Mouse (Mus musculus): ENCODE results near the gene Prcc. TPM values are rescaled to one million over a fixed set of nuclear protein-coding genes. Genes with fewer than 3 reads are reported as not detected.

Gene Prcc
- 17.1 and 18.7 TPM in 2 replicates for polyA plus RNA-seq (2015; fragmentation: Nextera tagmentation; extraction: Ambion mirVana)

- Histone ChIP-seq H3K9me3 (no peaks in the 10 kb centered on the region), H3K36me3 (peaks cover 13% of the 10 kb centered on the region), H3K4me2 (replicated peaks) (peak within 1 kb of the TSS; percentile 96), H3K27me3 (no peaks in the 10 kb centered on the region), H3K9ac (peak within 1 kb of the TSS; percentile 97), H3K27ac (peak within 1 kb of the TSS; percentile 90), H3K4me3 (peak within 1 kb of the TSS; percentile 100), H3K4me1 (peaks cover 18% of the 10 kb centered on the region)
- ATAC-seq (ENCODE audit: low FRiP score, low read depth): peak; percentile 99
- 0% methylated on average over 33 of the region's 33 CpGs for WGBS
Measured at GRCm38 (mm10) chr3:87885281-87886003, at the start of gene Prcc. Gene Prcc (minus strand): TSS chr3:87885608.

GRCm38 (mm10) chr3:87935201-87935600 lies 49.8 kb upstream of the Prcc start:
- Histone ChIP-seq H3K9ac (no peak overlapping the region), H3K27me3 (no peaks in the 10 kb centered on the region), H3K27ac (no peak overlapping the region), H3K36me3 (peaks cover 74% of the 10 kb centered on the region), H3K4me3 (no peak overlapping the region), H3K9me3 (no peaks in the 10 kb centered on the region), H3K4me2 (replicated peaks) (no peak overlapping the region), H3K4me1 (peaks cover 37% of the 10 kb centered on the region)
- 84% methylated on average over 4 of the region's 4 CpGs for WGBS
- no peak for ATAC-seq (ENCODE audit: low FRiP score, low read depth)

GRCm38 (mm10) chr3:87934501-87934900 lies 49.1 kb upstream of the Prcc start:
- no peak for ATAC-seq (ENCODE audit: low FRiP score, low read depth)
- Histone ChIP-seq H3K27me3 (no peaks in the 10 kb centered on the region), H3K9me3 (no peaks in the 10 kb centered on the region), H3K9ac (0 out of 2 replicates have a peak overlapping the region, but pooled peaks have one; percentile 0), H3K4me1 (peaks cover 37% of the 10 kb centered on the region), H3K27ac (no peak overlapping the region), H3K4me2 (replicated peaks) (no peak overlapping the region), H3K4me3 (no peak overlapping the region), H3K36me3 (peaks cover 67% of the 10 kb centered on the region)
- 73% methylated on average over 4 of the region's 4 CpGs for WGBS

DNA sequence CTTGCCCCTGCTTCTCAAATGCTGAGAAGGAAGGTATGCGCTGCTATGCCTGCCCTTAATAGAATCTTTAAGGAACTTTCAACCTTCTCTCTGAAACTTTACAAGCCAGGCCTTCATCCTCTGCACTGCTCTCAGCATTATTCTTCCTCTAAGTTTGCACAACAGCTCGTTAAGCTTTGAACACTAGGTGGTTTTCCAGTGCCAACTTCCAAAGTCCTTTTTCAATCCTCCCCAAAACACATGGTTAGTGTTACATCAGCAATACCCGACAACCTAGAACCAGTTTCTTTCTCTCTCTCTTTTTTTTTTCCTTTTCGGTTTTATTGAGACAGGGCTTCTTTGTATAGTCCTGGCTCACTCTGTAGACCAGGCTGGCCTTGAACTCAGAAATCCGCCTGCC lies 48.6 kb upstream of the Prcc start:
- H3K4me1 ChIP-seq: peaks cover 42% of the 10 kb centered on the region
- 71% methylated on average over 5 of the region's 5 CpGs for WGBS
- H3K4me3 ChIP-seq: no peak overlapping the region
- H3K27ac ChIP-seq: no peak overlapping the region; the same call in 1 of the 2 replicates
- H3K9ac ChIP-seq: 0 out of 2 replicates have a peak overlapping the region, but pooled peaks have one; percentile 0
- no peak for ATAC-seq (ENCODE audit: low FRiP score, low read depth)
- peaks cover 62% of the 10 kb centered on the region for H3K36me3 ChIP-seq
- H3K27me3 ChIP-seq: no peaks in the 10 kb centered on the region
- no peak overlapping the region for H3K4me2 ChIP-seq (replicated peaks)
- no peaks in the 10 kb centered on the region for H3K9me3 ChIP-seq

DNA sequence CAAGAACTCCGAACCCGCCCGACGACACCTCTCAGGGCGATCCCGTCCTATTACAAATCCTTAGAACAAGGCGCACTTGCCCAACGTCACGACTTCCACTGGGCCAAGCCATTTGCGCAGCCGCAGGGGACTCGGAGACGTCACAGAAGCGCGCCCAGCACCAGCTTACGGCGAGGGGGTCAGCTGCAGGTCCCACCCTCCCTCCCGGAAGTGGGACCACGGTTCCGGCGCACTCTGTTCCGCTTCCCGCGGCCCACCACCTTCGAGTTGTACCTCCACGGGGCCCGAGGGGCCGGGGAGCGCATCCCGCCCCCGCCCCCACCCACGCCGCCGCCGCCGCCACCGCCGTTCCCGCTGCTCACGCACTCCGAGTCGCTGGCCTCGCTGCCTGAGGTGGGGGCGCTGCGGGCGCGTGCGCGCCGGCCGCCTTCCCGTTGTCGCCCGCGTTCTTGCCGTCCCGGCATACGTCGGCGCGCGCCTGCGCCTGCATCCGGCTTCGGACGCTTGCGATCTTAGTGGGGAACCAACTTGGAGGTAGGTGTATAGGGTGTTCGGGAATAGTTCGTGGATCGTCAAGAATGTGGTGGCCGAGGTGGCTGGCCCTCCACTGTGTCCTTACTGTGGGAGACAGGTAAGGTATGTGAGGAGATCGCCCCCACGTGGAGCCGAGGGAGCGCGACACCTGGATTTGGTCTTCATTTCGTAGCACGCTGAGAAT lies 44.8 kb upstream of the Prcc start, which contains the start of the genes Isg20l2 and Rrnad1:
TSS of gene Isg20l2 (plus strand) at position 237 of the 718 bp plus-strand sequence.
TSS of gene Rrnad1 (minus strand) at position 640 of the 718 bp plus-strand sequence.
- no peaks in the 10 kb centered on the region for H3K27me3 ChIP-seq
- peak; percentile 97 for ATAC-seq (ENCODE audit: low FRiP score, low read depth)
- peaks cover 61% of the 10 kb centered on the region for H3K36me3 ChIP-seq
- H3K4me1 ChIP-seq: peaks cover 42% of the 10 kb centered on the region
- H3K9ac ChIP-seq: peak within 1 kb of the TSS; percentile 89
- peak within 1 kb of the TSS; percentile 93 for H3K4me3 ChIP-seq
- under 1% methylated on average over 56 of the region's 78 CpGs for WGBS
- no peaks in the 10 kb centered on the region for H3K9me3 ChIP-seq
- peak within 1 kb of the TSS; percentile 89 for H3K27ac ChIP-seq
- peak within 1 kb of the TSS; percentile 87 for H3K4me2 ChIP-seq (replicated peaks)

DNA sequence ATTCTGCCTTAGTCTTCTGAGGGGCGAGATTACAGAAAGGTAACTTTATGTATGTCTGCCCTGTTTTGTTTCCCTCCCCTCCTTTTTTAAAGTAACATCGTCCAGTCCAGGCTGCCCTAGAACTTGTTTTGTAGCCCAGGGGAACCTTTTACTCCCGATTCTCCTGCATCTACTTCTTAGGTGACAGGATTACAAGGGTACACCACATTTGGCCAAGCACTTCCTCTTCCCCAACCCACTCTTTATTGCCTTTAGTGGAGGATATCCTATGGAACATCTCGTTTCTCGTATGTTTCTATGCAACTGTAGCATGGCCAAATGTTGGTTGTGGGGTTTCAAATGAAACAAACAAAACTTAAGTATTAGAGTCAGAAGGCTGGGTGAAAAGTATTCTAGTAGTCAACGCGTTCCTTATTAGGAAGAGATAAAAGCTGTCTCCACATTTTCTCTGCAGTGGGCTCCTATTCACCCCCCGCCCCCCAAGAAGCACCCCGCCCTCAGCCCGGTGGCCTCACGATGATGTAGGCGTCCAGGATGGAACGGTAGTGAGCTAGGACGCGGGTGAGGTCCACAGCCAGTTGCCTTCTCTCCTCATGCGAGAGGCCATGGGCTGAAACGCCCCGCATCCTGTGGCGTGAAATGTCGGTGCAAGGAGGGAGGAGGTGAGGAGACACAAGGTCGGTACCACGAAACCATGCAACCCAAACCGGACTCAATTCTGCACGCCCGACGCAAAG lies 44.1 kb upstream of the Prcc start:
- Histone ChIP-seq H3K4me1 (peaks cover 39% of the 10 kb centered on the region), H3K27ac (peak overlapping the region; percentile 75), H3K27me3 (no peaks in the 10 kb centered on the region), H3K9me3 (no peaks in the 10 kb centered on the region), H3K4me3 (peak overlapping the region; percentile 93), H3K9ac (peak overlapping the region; percentile 89), H3K4me2 (replicated peaks) (peak overlapping the region; percentile 87), H3K36me3 (peaks cover 64% of the 10 kb centered on the region)
- WGBS: 6% methylated on average over 26 of the region's 26 CpGs
- peak; percentile 16; the same call in 1 of the 2 replicates for ATAC-seq (ENCODE audit: low FRiP score, low read depth)

DNA sequence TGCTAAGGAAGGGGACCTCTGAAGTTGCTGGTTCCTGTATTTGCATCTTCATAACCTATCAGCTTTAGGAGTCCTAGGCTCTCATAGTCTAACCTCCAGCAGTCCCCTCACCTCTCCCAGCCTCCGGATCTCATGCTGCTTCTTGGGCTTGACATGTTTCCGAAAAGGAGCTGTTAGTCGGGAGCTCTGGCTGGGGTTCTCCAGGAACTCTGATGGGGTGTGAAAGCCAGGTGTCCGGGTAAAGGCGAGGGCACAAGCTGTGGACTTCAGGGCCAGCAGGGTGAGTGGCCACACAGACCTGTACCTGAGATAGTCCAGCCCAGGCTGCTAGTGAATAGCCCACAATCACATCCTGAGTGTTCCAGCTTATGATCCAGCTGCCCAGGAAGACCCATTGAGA lies 42.0 kb upstream of the Prcc start:
- H3K27me3 ChIP-seq: no peaks in the 10 kb centered on the region
- H3K4me3 ChIP-seq: no peak overlapping the region
- no peak overlapping the region for H3K27ac ChIP-seq
- peaks cover 27% of the 10 kb centered on the region for H3K4me1 ChIP-seq
- no peak overlapping the region for H3K4me2 ChIP-seq (replicated peaks)
- no peak for ATAC-seq (ENCODE audit: low FRiP score, low read depth)
- no peak overlapping the region for H3K9ac ChIP-seq
- H3K36me3 ChIP-seq: peaks cover 68% of the 10 kb centered on the region
- WGBS: 95% methylated on average over 5 of the region's 5 CpGs
- no peaks in the 10 kb centered on the region for H3K9me3 ChIP-seq

DNA sequence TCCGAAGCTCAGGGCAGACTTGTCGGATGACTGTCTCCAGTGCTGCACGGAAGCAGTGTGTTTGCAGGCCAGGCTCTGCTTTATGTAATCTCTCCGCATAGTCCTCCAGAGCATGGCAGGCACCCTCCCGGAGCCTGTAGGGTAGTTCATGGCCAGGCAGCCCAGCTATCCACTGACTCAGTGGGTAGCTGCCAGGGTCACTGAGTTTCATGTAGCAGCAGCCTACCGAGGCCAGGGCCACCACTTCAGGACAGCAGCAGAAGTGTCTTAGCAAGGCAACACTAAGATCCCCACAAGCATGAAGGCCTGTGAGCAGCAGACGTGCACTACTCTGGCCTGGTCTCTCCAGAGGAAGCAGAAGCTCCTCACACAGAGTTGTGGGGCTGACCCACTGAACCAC lies 39.6 kb upstream of the Prcc start:
- Histone ChIP-seq H3K27me3 (no peaks in the 10 kb centered on the region), H3K27ac (no peak overlapping the region), H3K4me1 (peaks cover 17% of the 10 kb centered on the region), H3K4me3 (no peak overlapping the region), H3K9me3 (no peaks in the 10 kb centered on the region), H3K36me3 (peaks cover 66% of the 10 kb centered on the region), H3K4me2 (replicated peaks) (no peak overlapping the region), H3K9ac (no peak overlapping the region)
- 85% methylated on average over 7 of the region's 7 CpGs for WGBS
- no peak for ATAC-seq (ENCODE audit: low FRiP score, low read depth)

DNA sequence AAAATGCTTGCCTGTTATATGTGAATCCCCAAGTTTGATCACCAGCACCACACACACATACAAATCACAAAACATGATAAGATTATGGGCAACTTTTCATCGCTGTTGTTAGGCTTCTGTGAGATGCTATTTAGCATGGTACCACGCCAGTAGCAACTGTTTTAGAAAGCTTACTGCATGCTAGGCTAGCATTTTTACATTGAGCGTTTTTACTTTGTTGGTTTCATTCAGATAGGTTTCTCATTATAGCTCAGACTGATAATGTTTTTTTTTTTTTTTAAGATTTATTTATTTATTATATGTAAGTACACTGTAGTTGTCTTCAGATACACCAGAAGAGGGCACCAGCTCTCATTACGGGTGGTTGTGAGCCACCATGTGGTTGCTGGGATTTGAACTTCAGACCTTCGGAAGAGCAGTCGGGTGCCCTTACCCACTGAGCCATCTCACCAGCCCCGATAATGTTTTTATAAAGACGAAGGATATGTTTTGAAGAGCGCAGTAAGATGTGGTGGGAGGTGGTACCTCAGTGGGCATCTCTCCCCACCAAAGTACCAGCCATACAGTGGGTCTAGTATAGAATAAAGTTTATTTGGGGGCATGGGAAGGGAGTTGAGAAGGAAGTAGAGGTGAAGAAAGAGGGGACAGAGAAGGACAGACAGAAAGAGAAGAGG lies 35.0 kb upstream of the Prcc start:
- no peak for ATAC-seq (ENCODE audit: low FRiP score, low read depth)
- peaks cover 61% of the 10 kb centered on the region for H3K36me3 ChIP-seq
- no peaks in the 10 kb centered on the region for H3K9me3 ChIP-seq
- no peak overlapping the region for H3K27ac ChIP-seq
- H3K9ac ChIP-seq: peak overlapping the region; percentile 83
- whole genome bisulfite sequencing: 66% methylated on average over 9 of the region's 9 CpGs
- no peaks in the 10 kb centered on the region for H3K27me3 ChIP-seq
- peak overlapping the region; percentile 71 for H3K4me3 ChIP-seq
- H3K4me1 ChIP-seq: peaks cover 9% of the 10 kb centered on the region; the same call in 1 of the 2 replicates
- peak overlapping the region; percentile 85 for H3K4me2 ChIP-seq (replicated peaks)

DNA sequence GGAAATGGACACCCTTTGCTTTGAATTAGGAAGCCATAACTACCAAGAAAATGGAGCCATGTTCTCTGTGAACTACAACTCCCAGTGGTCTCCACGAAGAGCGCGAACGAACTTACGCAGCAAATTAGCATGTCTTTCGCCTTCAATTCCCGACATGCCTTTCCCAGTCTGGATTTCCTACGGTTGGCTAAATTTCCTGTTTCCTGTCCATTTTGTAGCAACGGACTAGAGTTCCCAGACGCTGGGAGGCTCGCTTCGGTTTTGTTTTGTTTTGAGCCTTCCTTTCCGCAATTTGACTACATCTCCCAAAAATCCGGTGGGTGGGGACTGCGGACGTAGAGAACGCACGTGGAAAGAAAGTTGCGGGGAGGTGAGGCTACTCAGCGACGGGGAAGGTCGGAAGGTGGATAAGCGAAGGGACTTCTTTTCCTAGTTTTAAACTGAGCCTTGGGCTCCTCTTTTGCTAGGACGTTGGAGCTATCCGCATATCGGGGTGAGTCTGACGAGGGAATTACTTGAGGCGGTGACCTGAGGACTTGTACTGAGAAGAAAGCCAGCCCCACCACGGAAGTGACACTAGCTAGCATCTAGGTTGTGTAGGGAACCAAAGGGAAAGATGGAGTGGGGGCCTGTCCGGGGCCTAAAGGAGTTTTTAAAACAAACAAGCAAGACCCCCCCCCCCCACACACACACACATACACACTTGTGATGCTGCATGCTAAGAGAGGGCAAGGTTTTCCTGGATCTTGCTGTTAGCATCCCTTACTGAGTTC lies 34.1 kb upstream of the Prcc start, which contains the start of gene Mrpl24:
TSS of gene Mrpl24 (plus strand) at position 171 of the 773 bp plus-strand sequence.
- H3K9ac ChIP-seq: peak within 1 kb of the TSS; percentile 83
- H3K4me3 ChIP-seq: peak within 1 kb of the TSS; percentile 71
- under 1% methylated on average over 30 of the region's 30 CpGs for WGBS
- no peaks in the 10 kb centered on the region for H3K9me3 ChIP-seq
- peak within 1 kb of the TSS; percentile 85 for H3K4me2 ChIP-seq (replicated peaks)
- H3K27me3 ChIP-seq: no peaks in the 10 kb centered on the region
- peaks cover 9% of the 10 kb centered on the region; the same call in 1 of the 2 replicates for H3K4me1 ChIP-seq
- peaks cover 61% of the 10 kb centered on the region for H3K36me3 ChIP-seq
- ATAC-seq (ENCODE audit: low FRiP score, low read depth): peak; percentile 87
- peak within 1 kb of the TSS; percentile 79 for H3K27ac ChIP-seq
